Mouse (Mus musculus): Measurements from ENCODE around the gene Hist1h1e. TPM values are rescaled to one million over a fixed set of nuclear protein-coding genes. Genes with fewer than 3 reads are reported as not detected.

Hist1h1e gene
- polyA plus RNA-seq, 1 experiment from 2014 or later, result 11.1 TPM

DNA sequence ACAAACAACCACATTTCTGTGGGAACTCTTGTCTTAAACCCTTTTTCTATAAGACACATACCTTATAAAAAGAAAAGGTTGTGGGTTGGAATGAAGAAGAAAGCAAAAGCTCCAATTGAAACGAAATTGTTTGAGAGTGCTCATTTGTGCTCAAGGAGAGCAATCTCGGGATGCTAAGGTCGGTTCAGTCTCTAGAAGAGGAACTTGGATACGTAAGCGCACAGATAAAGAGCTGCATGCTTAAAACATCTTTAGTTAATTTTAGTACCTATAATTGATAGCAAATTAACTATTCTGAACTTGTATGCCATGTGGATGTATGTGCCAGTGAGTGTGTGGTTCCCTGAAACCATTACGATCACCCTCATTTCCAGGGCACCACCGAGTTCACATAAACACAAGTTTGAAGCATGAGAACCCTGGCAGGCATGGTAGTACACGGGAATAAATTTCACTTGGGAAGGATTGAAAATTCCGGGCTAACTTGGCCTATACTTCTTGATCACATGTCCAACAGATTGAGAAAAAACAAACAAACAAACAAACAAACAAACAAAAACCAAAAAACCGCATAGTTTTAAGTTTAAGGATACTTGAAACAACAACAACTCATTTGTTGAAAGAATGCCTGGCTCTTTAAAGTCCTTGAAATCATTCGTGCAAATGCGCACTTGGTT lies 2.2 kb downstream of the Hist1h1e start:
- Histone ChIP-seq H3K9me3 (replicated peaks; ENCODE audit: control insufficient read depth, low read length) (no peaks in the 10 kb centered on the region), H3K4me1 (ENCODE audit: control insufficient read depth, insufficient read depth, low read length) (peaks cover 4% of the 10 kb centered on the region; the same call in 1 of the 2 replicates), H3K27me3 (ENCODE audit: control insufficient read depth, insufficient read depth, low read length) (no peaks in the 10 kb centered on the region), H3K4me3 (ENCODE audit: low read depth, low read length) (peak overlapping the region; percentile 76), H3K9ac (ENCODE audit: low read depth, low read length) (peak overlapping the region; percentile 96), H3K4me2 (peak overlapping the region; percentile 98), H3K27ac (ENCODE audit: low read depth, low read length) (peak overlapping the region; percentile 96), H3K36me3 (ENCODE audit: control insufficient read depth, insufficient read depth, low read length) (no peaks in the 10 kb centered on the region)
- no peak for ATAC-seq (replicated peaks; ENCODE audit: insufficient number of reproducible peaks, low FRiP score, low TSS enrichment)
- 49% methylated on average over 12 of the region's 12 CpGs for WGBS (ENCODE audit: insufficient replicate concordance)

DNA sequence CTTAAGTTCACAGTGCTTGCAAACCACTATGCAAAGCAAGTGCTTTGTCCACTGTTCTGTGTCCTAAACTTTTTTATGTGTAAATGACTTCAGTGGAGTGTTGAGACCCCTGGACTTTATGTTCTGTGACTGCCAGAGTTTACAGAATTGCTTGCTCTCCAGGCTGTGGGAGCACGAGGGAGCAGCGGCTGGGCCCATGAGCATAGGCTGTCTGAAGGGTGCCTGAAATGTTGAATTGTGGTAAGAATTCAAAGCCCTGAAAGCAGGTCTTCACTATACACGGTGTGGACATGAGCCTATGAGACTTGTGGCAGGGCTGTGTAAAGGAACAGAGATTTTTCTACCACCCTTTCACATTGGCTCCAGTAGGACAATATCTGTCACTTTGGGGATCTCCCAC lies 10.7 kb downstream of the Hist1h1e start:
- Histone ChIP-seq H3K9me3 (replicated peaks; ENCODE audit: control insufficient read depth, low read length) (no peaks in the 10 kb centered on the region), H3K9ac (ENCODE audit: low read depth, low read length) (no peak overlapping the region), H3K4me3 (ENCODE audit: low read depth, low read length) (no peak overlapping the region), H3K27me3 (ENCODE audit: control insufficient read depth, insufficient read depth, low read length) (no peaks in the 10 kb centered on the region), H3K27ac (ENCODE audit: low read depth, low read length) (no peak overlapping the region), H3K4me1 (ENCODE audit: control insufficient read depth, insufficient read depth, low read length) (no peaks in the 10 kb centered on the region), H3K4me2 (no peak overlapping the region), H3K36me3 (ENCODE audit: control insufficient read depth, insufficient read depth, low read length) (no peaks in the 10 kb centered on the region)
- 88% methylated on average over 3 of the region's 3 CpGs for WGBS (ENCODE audit: insufficient replicate concordance)
- no peak for ATAC-seq (replicated peaks; ENCODE audit: insufficient number of reproducible peaks, low FRiP score, low TSS enrichment)

DNA sequence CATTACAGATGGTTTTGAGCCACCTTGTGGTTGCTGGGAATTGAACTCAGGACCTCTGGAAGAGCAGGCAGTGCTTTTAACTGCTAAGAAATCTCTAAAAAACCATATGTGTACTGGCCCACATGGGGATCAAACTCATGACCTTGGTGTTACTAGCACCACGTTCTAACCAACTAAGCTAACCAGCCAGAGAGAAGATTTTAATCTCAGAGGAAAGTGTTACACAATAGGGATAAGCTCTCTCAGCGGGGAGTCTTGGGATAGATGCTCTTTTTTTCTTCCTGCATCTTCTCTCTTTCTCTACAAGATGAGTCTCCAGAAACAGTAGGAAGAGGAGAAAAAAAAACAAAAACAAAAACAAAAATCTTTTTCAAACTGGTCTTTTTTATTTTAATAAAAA lies 12.0 kb downstream of the Hist1h1e start:
- Histone ChIP-seq H3K4me3 (ENCODE audit: low read depth, low read length) (no peak overlapping the region), H3K27me3 (ENCODE audit: control insufficient read depth, insufficient read depth, low read length) (no peaks in the 10 kb centered on the region)
- 72% methylated on average over 2 of the region's 2 CpGs for WGBS (ENCODE audit: insufficient replicate concordance)

DNA sequence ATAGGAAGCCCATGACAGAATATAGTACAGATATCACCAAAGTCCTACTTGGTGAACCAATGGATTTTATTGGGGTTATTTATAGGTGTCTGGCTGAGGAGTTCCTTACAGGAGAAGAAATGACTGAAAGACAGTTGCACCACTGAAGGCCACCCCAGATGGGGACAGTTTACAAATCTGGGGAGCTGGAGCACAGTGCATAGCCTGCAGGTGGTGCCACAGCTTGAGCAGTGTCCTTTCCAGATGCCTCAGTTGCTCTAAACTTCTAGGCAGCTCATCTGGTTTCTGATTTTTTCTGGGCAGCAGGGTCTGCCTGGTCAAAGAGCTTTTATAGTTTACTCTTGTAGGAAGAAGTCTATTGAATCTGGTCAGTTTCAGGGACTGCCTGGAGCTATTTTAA lies 12.5 kb downstream of the Hist1h1e start:
- H3K27me3 ChIP-seq (ENCODE audit: control insufficient read depth, insufficient read depth, low read length), result no peaks in the 10 kb centered on the region
- no peak overlapping the region for H3K9ac ChIP-seq (ENCODE audit: low read depth, low read length)
- H3K36me3 ChIP-seq (ENCODE audit: control insufficient read depth, insufficient read depth, low read length), result no peaks in the 10 kb centered on the region
- H3K4me2 ChIP-seq, result no peak overlapping the region
- no peaks in the 10 kb centered on the region for H3K4me1 ChIP-seq (ENCODE audit: control insufficient read depth, insufficient read depth, low read length)
- ATAC-seq (replicated peaks; ENCODE audit: insufficient number of reproducible peaks, low FRiP score, low TSS enrichment), result no peak
- H3K9me3 ChIP-seq (replicated peaks; ENCODE audit: control insufficient read depth, low read length), result no peaks in the 10 kb centered on the region
- H3K27ac ChIP-seq (ENCODE audit: low read depth, low read length), result no peak overlapping the region
- H3K4me3 ChIP-seq (ENCODE audit: low read depth, low read length), result no peak overlapping the region

More for the DNA sequence above, 12.0 kb downstream of the Hist1h1e start:
- no peak for ATAC-seq (replicated peaks; ENCODE audit: insufficient number of reproducible peaks, low FRiP score, low TSS enrichment)
- Histone ChIP-seq H3K9ac (ENCODE audit: low read depth, low read length) (no peak overlapping the region), H3K9me3 (replicated peaks; ENCODE audit: control insufficient read depth, low read length) (no peaks in the 10 kb centered on the region), H3K27ac (ENCODE audit: low read depth, low read length) (no peak overlapping the region), H3K36me3 (ENCODE audit: control insufficient read depth, insufficient read depth, low read length) (no peaks in the 10 kb centered on the region), H3K4me1 (ENCODE audit: control insufficient read depth, insufficient read depth, low read length) (no peaks in the 10 kb centered on the region), H3K4me2 (no peak overlapping the region)

DNA sequence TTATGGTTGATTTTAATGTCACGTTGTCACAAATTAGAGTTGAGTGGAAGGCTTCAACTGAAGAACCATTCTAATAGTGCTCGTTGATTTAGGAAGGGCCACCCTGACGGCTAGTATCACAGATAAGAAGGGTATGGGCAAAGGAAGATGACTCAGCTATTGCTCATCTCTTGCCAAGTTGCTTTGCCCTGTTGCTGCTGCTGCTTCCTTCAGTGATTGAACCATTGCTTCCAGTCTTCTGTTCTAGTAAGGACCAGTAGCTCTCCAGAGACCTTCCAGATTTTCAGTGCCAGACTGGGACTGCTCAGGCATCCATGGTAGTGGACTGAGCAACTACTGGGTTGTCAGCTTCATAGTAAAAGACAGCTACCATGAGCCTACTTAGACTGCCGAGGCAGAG lies 13.1 kb downstream of the Hist1h1e start:
- Histone ChIP-seq H3K36me3 (ENCODE audit: control insufficient read depth, insufficient read depth, low read length) (no peaks in the 10 kb centered on the region), H3K27ac (ENCODE audit: low read depth, low read length) (no peak overlapping the region), H3K4me2 (no peak overlapping the region), H3K4me3 (ENCODE audit: low read depth, low read length) (no peak overlapping the region), H3K9me3 (replicated peaks; ENCODE audit: control insufficient read depth, low read length) (no peaks in the 10 kb centered on the region), H3K9ac (ENCODE audit: low read depth, low read length) (no peak overlapping the region), H3K4me1 (ENCODE audit: control insufficient read depth, insufficient read depth, low read length) (no peaks in the 10 kb centered on the region), H3K27me3 (ENCODE audit: control insufficient read depth, insufficient read depth, low read length) (no peaks in the 10 kb centered on the region)
- no peak for ATAC-seq (replicated peaks; ENCODE audit: insufficient number of reproducible peaks, low FRiP score, low TSS enrichment)
- WGBS (ENCODE audit: insufficient replicate concordance), result 71% methylated on average over 4 of the region's 4 CpGs

DNA sequence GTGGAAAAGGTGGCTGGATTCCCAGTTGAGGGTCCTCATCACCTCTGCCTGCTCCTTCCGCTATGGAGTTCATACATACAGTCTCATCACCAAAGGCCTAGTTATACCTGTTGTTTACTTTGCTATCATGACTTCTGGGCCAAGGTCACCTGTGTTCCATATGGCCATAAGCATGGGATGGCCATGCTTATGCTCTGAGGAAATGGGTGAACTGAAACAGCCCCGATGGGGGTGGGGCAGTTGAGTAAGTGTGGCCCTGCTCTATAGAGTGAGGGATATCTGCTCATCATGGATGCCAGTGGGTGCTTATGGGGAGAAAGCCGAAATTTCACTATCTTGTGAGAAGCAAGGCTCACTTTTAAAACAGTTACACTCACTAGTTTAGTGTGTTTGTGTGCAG lies 17.3 kb downstream of the Hist1h1e start:
- WGBS (ENCODE audit: insufficient replicate concordance), result 80% methylated on average over 3 of the region's 3 CpGs

DNA sequence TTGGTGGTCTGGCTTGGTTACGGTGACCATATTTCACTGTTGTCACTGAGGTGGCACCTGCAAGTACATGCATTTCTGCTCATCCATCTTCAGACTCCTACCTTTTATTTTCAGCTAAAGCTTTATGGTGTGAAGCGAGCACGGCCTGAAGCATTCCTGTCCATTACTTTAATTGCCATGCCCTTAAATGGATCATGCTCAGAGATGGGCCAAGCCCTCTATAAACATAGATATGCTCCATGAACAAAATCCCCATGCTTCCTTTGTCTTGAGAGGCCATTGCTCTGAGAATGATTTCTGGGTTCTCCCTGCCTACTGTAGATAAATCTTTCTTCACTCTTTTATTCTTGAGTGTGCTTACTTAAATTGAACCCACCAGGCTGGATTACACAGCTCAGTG lies 17.9 kb downstream of the Hist1h1e start:
- H3K36me3 ChIP-seq (ENCODE audit: control insufficient read depth, insufficient read depth, low read length), result no peaks in the 10 kb centered on the region
- H3K4me1 ChIP-seq (ENCODE audit: control insufficient read depth, insufficient read depth, low read length), result no peaks in the 10 kb centered on the region
- H3K9ac ChIP-seq (ENCODE audit: low read depth, low read length), result no peak overlapping the region
- WGBS (ENCODE audit: insufficient replicate concordance), result 89% methylated on average over 3 of the region's 3 CpGs
- H3K9me3 ChIP-seq (replicated peaks; ENCODE audit: control insufficient read depth, low read length), result no peaks in the 10 kb centered on the region
- no peak overlapping the region for H3K4me2 ChIP-seq
- no peak overlapping the region for H3K27ac ChIP-seq (ENCODE audit: low read depth, low read length)
- ATAC-seq (replicated peaks; ENCODE audit: insufficient number of reproducible peaks, low FRiP score, low TSS enrichment), result no peak
- H3K27me3 ChIP-seq (ENCODE audit: control insufficient read depth, insufficient read depth, low read length), result no peaks in the 10 kb centered on the region
- no peak overlapping the region for H3K4me3 ChIP-seq (ENCODE audit: low read depth, low read length)

More for the DNA sequence above, 17.3 kb downstream of the Hist1h1e start:
- no peak for ATAC-seq (replicated peaks; ENCODE audit: insufficient number of reproducible peaks, low FRiP score, low TSS enrichment)
- Histone ChIP-seq H3K4me3 (ENCODE audit: low read depth, low read length) (no peak overlapping the region), H3K9ac (ENCODE audit: low read depth, low read length) (no peak overlapping the region), H3K9me3 (replicated peaks; ENCODE audit: control insufficient read depth, low read length) (no peaks in the 10 kb centered on the region), H3K4me1 (ENCODE audit: control insufficient read depth, insufficient read depth, low read length) (no peaks in the 10 kb centered on the region), H3K36me3 (ENCODE audit: control insufficient read depth, insufficient read depth, low read length) (no peaks in the 10 kb centered on the region), H3K4me2 (no peak overlapping the region), H3K27ac (ENCODE audit: low read depth, low read length) (no peak overlapping the region), H3K27me3 (ENCODE audit: control insufficient read depth, insufficient read depth, low read length) (no peaks in the 10 kb centered on the region)

DNA sequence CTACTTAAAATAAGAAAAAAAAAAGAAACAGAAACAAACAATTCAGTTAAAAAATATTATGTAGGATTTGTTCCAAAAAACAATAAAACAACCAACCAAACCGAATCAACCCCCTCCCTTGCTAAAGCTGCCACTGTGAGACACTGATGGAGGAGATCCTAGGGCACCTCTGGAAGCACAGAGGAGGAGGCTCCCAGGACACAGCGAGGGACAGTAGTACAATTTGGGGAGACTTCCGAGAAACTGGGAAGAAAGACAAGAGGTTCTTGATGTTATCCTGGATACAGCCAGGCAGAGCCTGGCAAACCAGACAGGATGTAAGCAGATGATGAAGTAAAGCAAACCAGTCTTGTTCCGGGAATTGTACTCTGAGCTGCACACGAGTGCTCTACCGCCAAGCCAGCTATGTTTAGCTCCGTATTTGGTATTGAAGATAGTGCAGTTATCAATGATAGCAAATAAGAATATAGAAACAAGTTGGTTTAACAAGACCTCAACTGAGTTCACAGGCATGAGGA lies 19.1 kb downstream of the Hist1h1e start:
- 58% methylated on average over 7 of the region's 7 CpGs for WGBS (ENCODE audit: insufficient replicate concordance)
- Histone ChIP-seq H3K4me3 (ENCODE audit: low read depth, low read length) (no peak overlapping the region), H3K9me3 (replicated peaks; ENCODE audit: control insufficient read depth, low read length) (no peaks in the 10 kb centered on the region), H3K27ac (ENCODE audit: low read depth, low read length) (no peak overlapping the region), H3K4me2 (no peak overlapping the region), H3K9ac (ENCODE audit: low read depth, low read length) (no peak overlapping the region), H3K27me3 (ENCODE audit: control insufficient read depth, insufficient read depth, low read length) (no peaks in the 10 kb centered on the region), H3K36me3 (ENCODE audit: control insufficient read depth, insufficient read depth, low read length) (no peaks in the 10 kb centered on the region), H3K4me1 (ENCODE audit: control insufficient read depth, insufficient read depth, low read length) (no peaks in the 10 kb centered on the region)
- no peak for ATAC-seq (replicated peaks; ENCODE audit: insufficient number of reproducible peaks, low FRiP score, low TSS enrichment)

DNA sequence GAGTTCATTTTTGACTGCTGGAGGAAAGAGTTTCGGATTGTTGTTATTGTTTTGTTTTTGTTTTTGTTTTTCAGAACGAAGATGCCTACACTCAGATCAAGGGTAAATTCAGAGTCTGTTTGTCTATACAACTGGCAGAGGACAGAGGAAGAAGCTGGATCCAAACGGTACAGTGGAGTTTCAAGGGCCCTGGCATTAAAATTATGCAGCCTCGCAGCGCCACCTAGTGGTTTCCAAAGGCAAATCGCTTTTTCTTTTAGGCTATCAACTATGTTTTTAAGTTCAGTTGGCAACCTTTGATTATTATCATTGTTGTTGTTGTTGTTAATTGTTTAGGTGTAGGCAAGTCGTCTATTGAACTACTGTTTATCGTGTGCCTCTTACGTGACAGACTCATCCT lies 24.4 kb downstream of the Hist1h1e start:
- Histone ChIP-seq H3K4me1 (ENCODE audit: control insufficient read depth, insufficient read depth, low read length) (peaks cover 5% of the 10 kb centered on the region; the same call in 1 of the 2 replicates), H3K4me2 (no peak overlapping the region), H3K27me3 (ENCODE audit: control insufficient read depth, insufficient read depth, low read length) (no peaks in the 10 kb centered on the region), H3K27ac (ENCODE audit: low read depth, low read length) (no peak overlapping the region), H3K9me3 (replicated peaks; ENCODE audit: control insufficient read depth, low read length) (no peaks in the 10 kb centered on the region), H3K4me3 (ENCODE audit: low read depth, low read length) (no peak overlapping the region), H3K36me3 (ENCODE audit: control insufficient read depth, insufficient read depth, low read length) (no peaks in the 10 kb centered on the region), H3K9ac (ENCODE audit: low read depth, low read length) (no peak overlapping the region)
- no peak for ATAC-seq (replicated peaks; ENCODE audit: insufficient number of reproducible peaks, low FRiP score, low TSS enrichment)
- WGBS (ENCODE audit: insufficient replicate concordance), result 6% methylated on average over 9 of the region's 9 CpGs
